14 mouse cellular contexts compared by ENCODE assay signal in genomic region chr10:99570190-99570589, GRCm38 (mm10).
DNase-seq lines count a peak whose midpoint lies in the region; ATAC-seq and TF ChIP-seq lines count a peak whose summit lies in the region.
"Had no signal": no experiment of that assay in that cellular context is flagged by ENCODE, and none has a peak within 500 bp of the region (broad histone marks: within the 10 kb centered on the region; RNA-seq: fewer than 3 reads in every experiment).

No protein-coding gene starts in this region.

- no peaks in the 10 kb centered on the region for H3K36me3 ChIP-seq in hindbrain, embryonic 16.5 days (ENCODE audit: control insufficient read depth, insufficient read depth, low read length)
- no peaks in the 10 kb centered on the region for H3K36me3 ChIP-seq in hindbrain, embryonic 11.5 days (ENCODE audit: control insufficient read depth, insufficient read depth, low read length)
- no peaks in the 10 kb centered on the region for H3K36me3 ChIP-seq in forebrain, embryonic 15.5 days
- H3K36me3 ChIP-seq: midbrain, embryonic 12.5 days had no signal

- H3K4me2 ChIP-seq in hindbrain, embryonic 16.5 days (ENCODE audit: low read length): no peak overlapping the region
- H3K4me2 ChIP-seq in hindbrain, embryonic 11.5 days (replicated peaks; ENCODE audit: low read depth, low read length): no peak overlapping the region
- H3K4me2 ChIP-seq in forebrain, embryonic 15.5 days (replicated peaks): no peak overlapping the region
- H3K4me2 ChIP-seq: midbrain, embryonic 12.5 days had no signal

- no peak for TF ChIP-seq CTCF in brain, embryonic 14.5 days (IDR thresholded peaks at IDR 0.05; ENCODE audit: borderline replicate concordance, extremely low read depth, insufficient read depth, insufficient read length)

- WGBS in hindbrain, embryonic 16.5 days: 55% methylated on average over 2 of the region's 2 CpGs
- WGBS in hindbrain, embryonic 11.5 days: 46% methylated on average over 2 of the region's 2 CpGs
- 14% methylated on average over 2 of the region's 2 CpGs for WGBS in forebrain, embryonic 15.5 days

- H3K4me1 ChIP-seq in hindbrain, embryonic 16.5 days (ENCODE audit: control insufficient read depth, insufficient read depth, low read depth, low read length): no peaks in the 10 kb centered on the region
- H3K4me1 ChIP-seq in hindbrain, embryonic 11.5 days (replicated peaks; ENCODE audit: control insufficient read depth, insufficient read depth, low read length): no peaks in the 10 kb centered on the region
- peaks cover 7% of the 10 kb centered on the region for H3K4me1 ChIP-seq in forebrain, embryonic 15.5 days

- peak; percentile 56 for ATAC-seq in hindbrain, embryonic 16.5 days
- ATAC-seq in hindbrain, embryonic 11.5 days (ENCODE audit: low FRiP score): no peak
- peak; percentile 81 for ATAC-seq in forebrain, embryonic 15.5 days (replicated peaks)
- no peak for ATAC-seq in CD4-positive, CD25-positive, alpha-beta regulatory T cell, adult 4 months

- no peaks in the 10 kb centered on the region for H3K9me3 ChIP-seq in hindbrain, embryonic 16.5 days (ENCODE audit: control insufficient read depth, low read length)
- no peaks in the 10 kb centered on the region for H3K9me3 ChIP-seq in hindbrain, embryonic 11.5 days (ENCODE audit: control insufficient read depth, low read length)
- H3K9me3 ChIP-seq in forebrain, embryonic 15.5 days: no peaks in the 10 kb centered on the region
- H3K9me3 ChIP-seq: midbrain, embryonic 12.5 days had no signal

- no peak overlapping the region for H3K4me3 ChIP-seq in hindbrain, embryonic 16.5 days (ENCODE audit: low read length)
- no peak overlapping the region for H3K4me3 ChIP-seq in hindbrain, embryonic 11.5 days (ENCODE audit: low read depth, low read length)
- H3K4me3 ChIP-seq in forebrain, embryonic 15.5 days: no peak overlapping the region
- H3K4me3 ChIP-seq: erythroblast, embryonic 14.5 days; midbrain, embryonic 12.5 days had no signal

- TF ChIP-seq POLR2A in brain, embryonic 14.5 days (IDR thresholded peaks at IDR 0.05; ENCODE audit: borderline replicate concordance, extremely low read depth, insufficient read depth, insufficient read length, poor library complexity, severe bottlenecking): no peak

- H3K27ac ChIP-seq in hindbrain, embryonic 16.5 days (ENCODE audit: low read depth, low read length): no peak overlapping the region
- H3K27ac ChIP-seq in hindbrain, embryonic 11.5 days (ENCODE audit: low read depth, low read length): no peak overlapping the region
- no peak overlapping the region for H3K27ac ChIP-seq in forebrain, embryonic 15.5 days (replicated peaks)
- H3K27ac ChIP-seq: liver, embryonic 14.5 days; midbrain, embryonic 12.5 days had no signal

- DNase-seq in hindbrain, embryonic 11.5 days (ENCODE audit: low spot score): no peak
- DNase-seq in NIH3T3 (ENCODE audit: low read depth): peak; percentile 30
- peak; percentile 61 for DNase-seq in brain, embryonic 14.5 days (ENCODE audit: low read depth)
- no peak for DNase-seq in thymus, adult 18-20 months
- DNase-seq: adrenal gland, adult 2 months; gastrocnemius, postnatal 36 days; kidney, postnatal 4 days had no signal

- no peak overlapping the region for H3K9ac ChIP-seq in hindbrain, embryonic 16.5 days (ENCODE audit: low read depth, low read length)
- H3K9ac ChIP-seq in hindbrain, embryonic 11.5 days (ENCODE audit: low read depth, low read length): no peak overlapping the region
- H3K9ac ChIP-seq in forebrain, embryonic 15.5 days (replicated peaks): no peak overlapping the region
- H3K9ac ChIP-seq: liver, embryonic 14.5 days; midbrain, embryonic 12.5 days had no signal

- H3K27me3 ChIP-seq in hindbrain, embryonic 16.5 days (replicated peaks; ENCODE audit: control insufficient read depth, insufficient read depth, low read length): no peaks in the 10 kb centered on the region
- no peaks in the 10 kb centered on the region for H3K27me3 ChIP-seq in hindbrain, embryonic 11.5 days (ENCODE audit: control insufficient read depth, insufficient read depth, low read length)
- H3K27me3 ChIP-seq in forebrain, embryonic 15.5 days: no peaks in the 10 kb centered on the region
- H3K27me3 ChIP-seq: CH12.LX; midbrain, embryonic 12.5 days had no signal

Comparison
In these comparisons a context has a peak if more than half of its experiments do, and no peak if none do; other contexts are left out.
1. ATAC-seq: peak in hindbrain, embryonic 16.5 days (single experiment) and forebrain, embryonic 15.5 days (single experiment); none in hindbrain, embryonic 11.5 days (single experiment) and CD4-positive, CD25-positive, alpha-beta regulatory T cell, adult 4 months (single experiment).
2. DNase-seq: peak in NIH3T3 (single experiment) and brain, embryonic 14.5 days (single experiment); none in hindbrain, embryonic 11.5 days (single experiment) and thymus, adult 18-20 months (0 of 2).